Mouse (Mus musculus) limb, embryonic 14.5 days (tissue): ENCODE data around the gene Maml3. TPM values are rescaled to one million over a fixed set of nuclear protein-coding genes. Genes with fewer than 3 reads are reported as not detected.

Source experiments
- ATAC-seq: fragments of 200-750 bp; cut with Nextera tagmentation; 2 replicates; pipeline ENCODE4 v1.8.0; 2017; ENCODE audit warnings: low read depth, moderate number of reproducible peaks, moderate TSS enrichment; ENCODE audit not compliant: low FRiP score
- DNase-seq: peaks from one replicate; pipeline ENCODE4 v3.0.0-alpha.2; 2015; ENCODE audit warnings: low spot score
- H3K27ac ChIP-seq: fragments of 300-500 bp; sonication (generic); replicated peaks from 2 replicates; pipeline ENCODE4 v1.5.1; 2014; ENCODE audit warnings: low read depth, mild to moderate bottlenecking, low read length, moderate library complexity, mixed read lengths
- H3K27me3 ChIP-seq: fragments of 300-500 bp; sonication (generic); 2 replicates; pipeline ENCODE4 v1.6.1; 2014; ENCODE audit warnings: low read length, mixed read lengths; ENCODE audit not compliant: control insufficient read depth, insufficient read depth
- H3K36me3 ChIP-seq: fragments of 300-500 bp; sonication (generic); 2 replicates; pipeline ENCODE4 v1.6.1; 2014; ENCODE audit warnings: mild to moderate bottlenecking, low read length, moderate library complexity, mixed read lengths; ENCODE audit not compliant: control insufficient read depth, insufficient read depth
- H3K4me1 ChIP-seq: fragments of 300-500 bp; sonication (generic); 2 replicates; pipeline ENCODE4 v1.6.1; 2014; ENCODE audit warnings: antibody characterized with exemption, low read length, mixed read lengths; ENCODE audit not compliant: control insufficient read depth, insufficient read depth
- H3K4me2 ChIP-seq: fragments of 300-500 bp; sonication (generic); replicated peaks from 2 replicates; pipeline ENCODE4 v1.6.1; 2014; ENCODE audit warnings: low read depth, mild to moderate bottlenecking, low read length, moderate library complexity; ENCODE audit not compliant: severe bottlenecking
- H3K4me3 ChIP-seq: fragments of 300-500 bp; sonication (generic); replicated peaks from 2 replicates; pipeline ENCODE4 v1.5.1; 2014; ENCODE audit warnings: low read length
- H3K9ac ChIP-seq: fragments of 300-500 bp; sonication (generic); 2 replicates; pipeline ENCODE4 v1.6.1; 2014; ENCODE audit warnings: mild to moderate bottlenecking, low read depth, low read length, moderate library complexity; ENCODE audit not compliant: severe bottlenecking
- H3K9me3 ChIP-seq: fragments of 300-500 bp; sonication (generic); 2 replicates; pipeline ENCODE4 v1.6.1; 2016; ENCODE audit warnings: low read length; ENCODE audit not compliant: control insufficient read depth
- POLR2A ChIP-seq: fragments of 200-500 bp; IDR thresholded peaks from 2 replicates; pipeline ENCODE4 v1.8.0; 2012; ENCODE audit warnings: inconsistent platforms, mild to moderate bottlenecking, moderate library complexity, borderline replicate concordance; ENCODE audit not compliant: insufficient read depth, insufficient read length; ENCODE audit errors: extremely low read depth
- WGBS: fragments of 180-500 bp; shearing (Covaris S2); extraction: QIAGEN DNeasy Blood & Tissue Kit; methylation state at CpG from one replicate; pipeline ENCODE4 v1.1.7; 2014; 5-methylcytosine and 5-hydroxymethylcytosine counted together
- polyA plus RNA-seq, 2 experiments: library from polyadenylated mRNA; depleted of rRNA in 1 of 2; stranded (reverse) in 1 of 2; unstranded in 1 of 2; fragments of >200 nt; fragmentation: Nextera tagmentation in 1 of 2; extraction: Ambion mirVana in 1 of 2; gene quantifications; 2 replicates each; pipeline versions ENCODE4 v1.2.1 to v1.2.3; 2012 to 2014

The Maml3 gene
- polyA plus RNA-seq, 2 experiments, result 5.4 to 5.6 TPM

GRCm38 (mm10) chr3:52066142-52066541, 38.7 kb downstream of the Maml3 start:
- WGBS, result 50% methylated on average over 3 of the region's 3 CpGs
- no peak overlapping the region for H3K4me2 ChIP-seq
- no peak overlapping the region for H3K9ac ChIP-seq
- no peaks in the 10 kb centered on the region for H3K27me3 ChIP-seq
- no peaks in the 10 kb centered on the region for H3K9me3 ChIP-seq
- ATAC-seq (no peak), DNase-seq (no peak)
- no peaks in the 10 kb centered on the region for H3K36me3 ChIP-seq
- H3K4me1 ChIP-seq, result peaks cover 15% of the 10 kb centered on the region
- no peak for TF ChIP-seq POLR2A
- no peak overlapping the region for H3K4me3 ChIP-seq
- no peak overlapping the region for H3K27ac ChIP-seq

DNA sequence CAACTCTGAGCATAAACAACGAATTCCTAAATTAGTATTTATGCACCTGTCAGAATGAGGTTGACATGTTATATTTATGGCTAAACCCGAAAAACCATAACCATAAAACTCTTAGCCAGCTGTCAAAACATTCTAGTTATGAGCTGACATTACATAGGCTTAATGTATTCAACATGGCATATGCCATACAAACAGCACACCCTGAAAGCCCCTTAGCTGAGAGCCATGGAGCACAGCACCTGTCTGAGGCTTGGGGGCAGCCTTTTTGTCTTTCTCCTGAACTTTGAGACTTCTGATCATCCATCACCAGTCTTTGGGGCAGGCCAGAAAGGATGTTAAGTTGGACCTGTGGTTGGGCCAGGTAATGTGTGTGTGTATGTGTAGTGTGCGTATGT, 41.6 kb downstream of the Maml3 start:
- Histone ChIP-seq H3K4me2 (no peak overlapping the region), H3K9me3 (no peaks in the 10 kb centered on the region), H3K27me3 (no peaks in the 10 kb centered on the region), H3K4me3 (no peak overlapping the region), H3K9ac (no peak overlapping the region), H3K36me3 (no peaks in the 10 kb centered on the region), H3K4me1 (0 out of 2 replicates have a peak, but pooled peaks cover 3% of the 10 kb centered on the region), H3K27ac (no peak overlapping the region)
- no peak for TF ChIP-seq POLR2A
- 58% methylated on average over 3 of the region's 3 CpGs for WGBS
- ATAC-seq (no peak), DNase-seq (no peak)

GRCm38 (mm10) chr3:52062389-52063260, 42.3 kb downstream of the Maml3 start:
- no peak for DNase-seq
- H3K27ac ChIP-seq, result no peak overlapping the region

GRCm38 (mm10) chr3:52061472-52062388, 43.1 kb downstream of the Maml3 start:
- H3K4me1 ChIP-seq, result 0 out of 2 replicates have a peak, but pooled peaks cover 3% of the 10 kb centered on the region
- no peak for DNase-seq
- no peak overlapping the region for H3K4me3 ChIP-seq
- 53% methylated on average over 8 of the region's 8 CpGs for WGBS
- no peak overlapping the region for H3K4me2 ChIP-seq
- H3K27me3 ChIP-seq, result no peaks in the 10 kb centered on the region
- H3K36me3 ChIP-seq, result no peaks in the 10 kb centered on the region
- ATAC-seq, result no peak
- no peak for TF ChIP-seq POLR2A
- H3K9ac ChIP-seq, result no peak overlapping the region
- H3K27ac ChIP-seq, result no peak overlapping the region
- H3K9me3 ChIP-seq, result no peaks in the 10 kb centered on the region

More at GRCm38 (mm10) chr3:52062389-52063260, 42.3 kb downstream of the Maml3 start:
- 77% methylated on average over 11 of the region's 11 CpGs for WGBS
- Histone ChIP-seq H3K4me1 (0 out of 2 replicates have a peak, but pooled peaks cover 3% of the 10 kb centered on the region), H3K9me3 (no peaks in the 10 kb centered on the region), H3K4me2 (no peak overlapping the region), H3K36me3 (no peaks in the 10 kb centered on the region), H3K27me3 (no peaks in the 10 kb centered on the region), H3K4me3 (no peak overlapping the region), H3K9ac (no peak overlapping the region)
- TF ChIP-seq POLR2A, result no peak
- ATAC-seq, result no peak

- no peak overlapping the region for H3K27ac ChIP-seq
- no peaks in the 10 kb centered on the region for H3K9me3 ChIP-seq
- 92% methylated on average over 7 of the region's 7 CpGs for WGBS
- 0 out of 2 replicates have a peak, but pooled peaks cover 3% of the 10 kb centered on the region for H3K4me1 ChIP-seq
- H3K4me3 ChIP-seq, result no peak overlapping the region
- no peak for TF ChIP-seq POLR2A
- DNase-seq, result no peak
- no peak overlapping the region for H3K4me2 ChIP-seq
- H3K36me3 ChIP-seq, result no peaks in the 10 kb centered on the region
- no peaks in the 10 kb centered on the region for H3K27me3 ChIP-seq
- no peak for ATAC-seq
- no peak overlapping the region for H3K9ac ChIP-seq
Measured at GRCm38 (mm10) chr3:52060886-52061285, 44.0 kb downstream of the Maml3 start.
